Comparison of ENCODE assay signal across 2 mouse cellular contexts in genomic region chr1:46226136-46226535, GRCm38 (mm10).
A peak's percentile ranks its signal among the peaks of the same experiment; 100 is the strongest.
DNase-seq lines count a peak whose midpoint lies in the region.

No protein-coding gene starts in this region.

- DNase-seq in fat pad, adult 2 months (ENCODE audit: extremely low read depth, low read depth, low spot score), result peak; percentile 82
- DNase-seq in gonadal fat pad, adult 2 months (ENCODE audit: low read depth), result peak; percentile 75
